Mouse (Mus musculus): ENCODE measurements around the gene Bcar1.

Gene Bcar1

DNA sequence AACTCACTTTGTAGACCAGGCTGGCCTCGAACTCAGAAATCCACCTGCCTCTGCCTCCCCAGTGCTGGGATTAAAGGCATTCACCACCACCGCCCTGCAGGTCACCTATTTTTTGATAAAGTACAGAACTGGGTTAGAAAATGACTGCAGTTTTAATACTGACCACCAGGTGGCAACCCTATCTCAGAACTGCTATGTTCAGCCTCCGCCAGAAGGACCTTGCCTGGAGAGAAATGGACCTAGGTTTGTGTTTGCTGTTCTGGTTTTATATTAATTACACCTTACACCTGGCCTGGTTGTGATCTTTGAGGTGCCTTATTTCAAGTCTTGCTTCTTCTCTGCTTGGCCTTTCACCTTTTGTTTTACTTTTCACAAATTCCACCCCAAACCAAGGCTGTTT is 65.5 kb downstream of the Bcar1 start:
- DNase-seq (ENCODE audit: low spot score): peak; percentile 51

DNA sequence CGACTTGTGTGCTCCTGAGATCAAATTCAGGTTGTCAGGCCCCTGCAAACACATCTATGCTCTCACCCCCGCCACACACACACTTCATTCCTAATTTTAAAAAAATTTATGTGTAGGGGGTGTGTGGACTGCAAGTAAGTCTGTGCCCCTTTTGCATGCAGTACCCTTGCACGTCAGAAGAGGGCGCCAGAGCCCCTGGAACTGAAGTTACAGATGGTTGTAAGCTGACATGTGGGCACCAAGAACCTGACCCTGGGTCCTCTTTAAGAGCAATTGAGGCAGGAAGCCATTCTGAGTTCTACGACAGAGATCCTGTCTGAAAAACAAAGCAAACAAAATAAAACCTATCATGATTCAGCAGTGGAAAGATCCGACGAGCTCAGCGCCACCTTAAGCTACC is 67.4 kb downstream of the Bcar1 start:
- no peak for DNase-seq (ENCODE audit: low spot score)

DNA sequence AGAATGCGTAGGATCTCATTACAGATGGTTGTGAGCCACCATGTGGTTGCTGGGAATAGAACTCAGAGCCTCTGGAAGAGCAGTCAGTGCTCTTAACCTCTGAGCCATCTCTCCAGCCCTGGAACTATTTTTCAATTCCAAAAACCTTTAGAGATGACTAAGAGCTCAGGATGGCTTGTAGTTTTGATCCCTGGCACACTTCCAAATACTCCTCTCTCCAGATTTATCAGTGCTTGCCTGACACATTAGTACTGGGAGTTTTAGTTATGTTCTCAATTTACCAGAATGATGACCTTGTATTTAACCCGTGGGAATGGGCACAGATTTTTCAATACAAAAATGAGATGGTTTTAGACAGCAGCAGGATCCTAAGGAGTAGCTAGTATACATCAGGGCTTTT is 76.9 kb downstream of the Bcar1 start:
- DNase-seq (ENCODE audit: low spot score): no peak

DNA sequence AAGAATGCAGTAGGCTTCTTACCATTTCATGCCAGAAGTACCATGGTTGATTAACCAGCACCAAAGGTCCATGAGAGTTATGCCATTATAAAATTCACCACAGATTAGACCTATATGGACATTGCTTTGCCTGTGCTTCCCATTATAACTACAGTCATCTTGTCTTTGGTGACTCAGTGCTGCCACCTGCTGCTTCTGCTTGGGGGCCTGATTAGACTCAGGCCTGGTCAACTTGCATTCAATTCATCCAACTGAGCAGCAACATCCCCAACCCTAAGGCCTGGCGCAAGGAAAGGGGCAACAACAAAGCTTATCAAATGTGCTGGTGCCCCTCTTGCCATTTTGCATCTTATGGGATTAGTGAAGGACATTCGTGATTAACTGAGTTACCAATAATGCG is 81.1 kb downstream of the Bcar1 start:
- peak; percentile 70 for DNase-seq (ENCODE audit: low spot score)
